Mouse (Mus musculus): ENCODE data around the gene Apoc2.
A peak's percentile ranks its signal among the peaks of the same experiment; 100 is the strongest.

The Apoc2 gene

DNA sequence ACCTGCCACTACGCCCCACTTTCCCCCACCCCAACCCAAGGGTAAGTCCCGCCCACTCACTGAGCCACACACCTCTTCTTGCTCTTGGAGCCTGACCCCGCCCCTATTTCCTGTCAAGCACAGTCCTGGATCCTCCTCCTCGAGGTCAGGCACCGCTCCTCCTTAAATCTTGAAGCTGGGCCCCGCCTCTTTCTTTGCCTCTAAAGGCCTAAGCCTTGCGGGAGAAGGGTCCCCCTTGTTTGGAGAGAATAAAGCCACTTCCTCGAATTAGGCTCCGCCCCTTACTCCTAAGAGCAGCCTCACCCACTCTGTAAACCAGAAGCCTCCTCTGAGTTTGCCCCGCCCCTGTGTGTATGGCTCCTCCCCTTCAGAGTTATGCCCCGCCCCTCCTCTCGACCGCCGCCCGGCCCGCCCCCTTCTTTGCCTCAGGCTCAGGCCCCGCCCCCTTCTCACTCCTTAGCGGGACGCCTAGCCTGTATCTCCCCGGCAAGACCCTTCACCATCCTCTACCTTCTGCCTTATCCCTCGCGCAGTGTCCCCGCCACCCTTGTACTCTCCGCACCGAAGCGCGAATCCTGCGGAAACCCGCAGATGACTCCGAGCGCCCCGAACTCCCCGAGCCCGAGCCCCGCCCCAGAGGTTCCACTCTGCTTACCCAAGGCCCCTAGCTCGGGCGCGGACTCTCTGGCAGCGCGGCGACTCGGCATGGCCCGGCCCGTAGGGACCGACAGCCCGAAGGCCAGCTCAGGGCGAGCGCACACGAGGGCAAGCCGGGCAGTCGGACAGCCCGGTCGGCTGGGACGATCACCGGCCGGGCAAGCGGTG, 49.0 kb downstream of the Apoc2 start:
- peak; percentile 97 for DNase-seq (ENCODE audit: low spot score)

- DNase-seq (ENCODE audit: low spot score): no peak
These were observed 49.6 kb downstream of the Apoc2 start for GRCm38 (mm10) chr7:19628192-19628535.

GRCm38 (mm10) chr7:19627721-19628120, 50.0 kb downstream of the Apoc2 start:
- no peak for DNase-seq (ENCODE audit: low spot score)

GRCm38 (mm10) chr7:19623433-19623832, 54.3 kb downstream of the Apoc2 start:
- DNase-seq (ENCODE audit: low spot score): no peak

DNA sequence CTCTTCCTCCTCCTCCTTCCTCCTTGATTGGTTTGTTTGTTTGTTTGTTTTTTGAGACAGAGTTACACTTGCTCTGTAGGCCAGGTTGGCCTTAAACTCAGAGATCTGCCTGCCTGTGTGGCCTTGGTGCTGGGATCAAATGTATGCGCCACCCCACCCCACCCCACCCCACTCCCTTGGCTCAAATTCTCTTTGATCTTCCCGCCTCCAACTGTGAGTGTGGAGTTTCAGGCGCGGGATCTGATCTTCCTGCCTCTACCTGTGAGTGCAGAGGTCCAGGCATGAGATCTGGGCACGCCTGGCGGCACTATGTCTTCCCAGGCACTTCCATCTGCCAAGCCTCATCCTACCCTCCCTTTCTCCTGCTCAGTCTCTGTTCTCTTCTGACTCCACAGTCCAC, 55.5 kb downstream of the Apoc2 start:
- DNase-seq (ENCODE audit: low spot score): no peak

Measured in ovary, postnatal 14 days (tissue).